Mouse (Mus musculus) liver, embryonic 14.5 days (tissue): ENCODE data around the gene Map3k10. TPM values are rescaled to one million over a fixed set of nuclear protein-coding genes. Genes with fewer than 3 reads are reported as not detected.
A peak's percentile ranks its signal among the peaks of the same experiment; 100 is the strongest.

Experiments
- ATAC-seq: fragments of 200-750 bp; cut with Nextera tagmentation; 2 replicates; pipeline ENCODE4 v1.8.0; 2017; ENCODE audit warnings: moderate number of reproducible peaks, mild to moderate bottlenecking, moderate library complexity; ENCODE audit not compliant: insufficient read depth
- DNase-seq, 3 experiments: peaks; one replicate each; pipeline ENCODE4 v3.0.0-alpha.2; 2012 to 2013; ENCODE audit warnings: low read depth in 3 of 3, low spot score in 3 of 3
- H3K27ac ChIP-seq: fragments of 300-500 bp; sonication (generic); 2 replicates; pipeline ENCODE4 v1.5.1; 2014; ENCODE audit warnings: moderate library complexity, mild to moderate bottlenecking, control low read depth, inconsistent platforms
- H3K27me3 ChIP-seq: fragments of 300-500 bp; sonication (generic); 2 replicates; pipeline ENCODE4 v1.6.1; 2014; ENCODE audit warnings: mild to moderate bottlenecking, low read length, moderate library complexity; ENCODE audit not compliant: control insufficient read depth, insufficient read depth
- H3K36me3 ChIP-seq: fragments of 300-500 bp; sonication (generic); replicated peaks from 2 replicates; pipeline ENCODE4 v1.6.1; 2014; ENCODE audit warnings: low read depth; ENCODE audit not compliant: control insufficient read depth, insufficient read depth
- H3K4me1 ChIP-seq, 2 experiments: fragments of 200-500 bp in 1 of 2; fragments of 300-500 bp in 1 of 2; sonication (generic) in 1 of 2; replicated peaks; 2 replicates each; pipeline ENCODE4 v1.6.1; 2012 to 2014; ENCODE audit warnings: antibody characterized with exemption in 1 of 2, inconsistent platforms in 1 of 2, low read length in 1 of 2; ENCODE audit not compliant: control insufficient read depth in 2 of 2, insufficient read depth in 2 of 2
- H3K4me2 ChIP-seq: fragments of 300-500 bp; sonication (generic); 2 replicates; pipeline ENCODE4 v1.6.1; 2014; ENCODE audit warnings: low read depth, mild to moderate bottlenecking, control low read depth, moderate library complexity
- H3K4me3 ChIP-seq, 2 experiments: fragments of 200-500 bp in 1 of 2; fragments of 300-500 bp in 1 of 2; sonication (generic) in 1 of 2; 2 replicates each; pipeline ENCODE4 v1.5.1; 2012 to 2014; ENCODE audit warnings: low read depth in 2 of 2, low read length in 2 of 2, mild to moderate bottlenecking in 2 of 2, control low read depth in 1 of 2, inconsistent platforms in 1 of 2, moderate library complexity in 1 of 2; ENCODE audit not compliant: insufficient read depth in 1 of 2
- H3K9ac ChIP-seq: fragments of 300-500 bp; sonication (generic); replicated peaks from 2 replicates; pipeline ENCODE4 v1.6.1; 2014; ENCODE audit warnings: mild to moderate bottlenecking, control low read depth, moderate library complexity
- H3K9me3 ChIP-seq: fragments of 300-500 bp; sonication (generic); 2 replicates; pipeline ENCODE4 v1.6.1; 2016; ENCODE audit warnings: low read length, mixed read lengths; ENCODE audit not compliant: control insufficient read depth
- CTCF ChIP-seq: IDR thresholded peaks from 2 replicates; pipeline ENCODE4 v1.5.1; 2016; ENCODE audit warnings: antibody characterized with exemption, low read depth, control low read depth
- EP300 ChIP-seq: IDR thresholded peaks from 2 replicates; pipeline ENCODE4 v1.6.1; 2016; ENCODE audit warnings: antibody characterized with exemption, low read depth
- WGBS: fragments of 180-500 bp; shearing (Covaris S2); extraction: QIAGEN DNeasy Blood & Tissue Kit; methylation state at CpG from one replicate; pipeline ENCODE4 v1.1.7; 2014; ENCODE audit not compliant: insufficient replicate concordance; 5-methylcytosine and 5-hydroxymethylcytosine counted together
- polyA plus RNA-seq, 2 experiments: library from polyadenylated mRNA; depleted of rRNA in 1 of 2; stranded (reverse) in 1 of 2; unstranded in 1 of 2; fragments of >200 nt; fragmentation: Nextera tagmentation in 1 of 2; extraction: Ambion mirVana in 1 of 2; gene quantifications; 2 replicates each; pipeline versions ENCODE4 v1.2.1 to v1.2.3; 2012 to 2014

The Map3k10 gene
- polyA plus RNA-seq, 2 experiments = 1.0 to 3.4 TPM

DNA sequence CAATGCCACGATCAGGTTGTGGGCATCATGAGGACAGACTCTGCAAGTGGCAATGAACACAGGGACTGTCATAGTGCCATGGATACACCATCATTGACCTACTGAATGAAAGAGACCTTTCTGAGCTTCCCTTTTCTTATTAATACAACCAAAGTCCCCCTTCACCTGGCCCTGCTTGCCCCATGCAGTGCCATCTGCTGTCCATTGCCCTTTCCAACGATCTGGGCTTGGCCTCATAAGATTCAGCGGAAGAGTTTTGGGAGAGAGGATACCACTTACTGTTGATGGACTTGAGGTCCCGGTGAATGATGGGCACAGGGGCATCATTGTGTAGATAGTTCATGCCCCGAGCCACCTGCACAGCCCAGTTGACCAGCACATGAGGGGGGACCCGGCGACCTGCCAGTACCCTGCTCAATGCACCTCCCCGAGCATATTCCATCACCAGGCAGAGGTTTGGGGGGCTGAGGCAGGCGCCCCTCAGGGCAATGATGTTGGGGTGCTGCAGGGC is 1.3 kb downstream of the Map3k10 start:
- ATAC-seq = no peak
- no peak for DNase-seq
- H3K4me3 ChIP-seq = peak overlapping the region; percentile 67 to 77; a peak in 3 of 4 replicates
- no peak overlapping the region; the same call in 1 of the 2 replicates for H3K9ac ChIP-seq
- WGBS = 41% methylated on average over 9 of the region's 9 CpGs
- H3K27ac ChIP-seq = no peak overlapping the region
- H3K36me3 ChIP-seq = no peaks in the 10 kb centered on the region
- no peaks in the 10 kb centered on the region for H3K9me3 ChIP-seq
- peaks cover 10% of the 10 kb centered on the region for H3K27me3 ChIP-seq
- TF ChIP-seq EP300 (no peak), CTCF (no peak)
- H3K4me2 ChIP-seq = peak overlapping the region; percentile 100
- H3K4me1 ChIP-seq = peaks cover 0 to 11% of the 10 kb centered on the region in 2 experiments; a peak in 2 of 4 replicates

DNA sequence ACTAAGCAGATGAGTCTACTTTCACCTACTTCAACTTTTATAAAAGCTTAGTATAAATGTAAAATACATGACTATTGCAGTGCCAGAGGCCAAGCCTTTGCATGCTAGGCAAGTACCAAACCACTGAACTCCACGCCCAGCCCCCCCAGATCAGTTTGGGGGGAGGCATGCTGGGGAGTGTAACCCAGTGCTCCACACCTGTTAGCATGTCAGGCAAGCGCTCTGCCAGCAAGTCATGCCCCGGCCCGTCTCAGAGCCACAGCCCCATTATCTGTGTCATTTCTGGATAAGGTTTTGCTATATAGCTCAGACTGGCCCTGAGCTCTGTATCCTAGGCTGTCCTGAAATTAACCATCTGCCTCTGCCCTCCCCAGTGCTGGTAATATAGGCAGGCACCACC is 12.4 kb downstream of the Map3k10 start:
- Histone ChIP-seq H3K27ac (no peak overlapping the region), H3K27me3 (peaks cover 17% of the 10 kb centered on the region), H3K4me3 (no peak overlapping the region), H3K4me2 (no peak overlapping the region), H3K36me3 (no peaks in the 10 kb centered on the region), H3K9me3 (no peaks in the 10 kb centered on the region), H3K4me1 (peaks cover 0 to 9% of the 10 kb centered on the region in 2 experiments; a peak in 3 of 4 replicates), H3K9ac (no peak overlapping the region)
- no peak for DNase-seq
- TF ChIP-seq EP300 (no peak), CTCF (no peak)
- no peak for ATAC-seq
- 63% methylated on average over 4 of the region's 4 CpGs for WGBS

DNA sequence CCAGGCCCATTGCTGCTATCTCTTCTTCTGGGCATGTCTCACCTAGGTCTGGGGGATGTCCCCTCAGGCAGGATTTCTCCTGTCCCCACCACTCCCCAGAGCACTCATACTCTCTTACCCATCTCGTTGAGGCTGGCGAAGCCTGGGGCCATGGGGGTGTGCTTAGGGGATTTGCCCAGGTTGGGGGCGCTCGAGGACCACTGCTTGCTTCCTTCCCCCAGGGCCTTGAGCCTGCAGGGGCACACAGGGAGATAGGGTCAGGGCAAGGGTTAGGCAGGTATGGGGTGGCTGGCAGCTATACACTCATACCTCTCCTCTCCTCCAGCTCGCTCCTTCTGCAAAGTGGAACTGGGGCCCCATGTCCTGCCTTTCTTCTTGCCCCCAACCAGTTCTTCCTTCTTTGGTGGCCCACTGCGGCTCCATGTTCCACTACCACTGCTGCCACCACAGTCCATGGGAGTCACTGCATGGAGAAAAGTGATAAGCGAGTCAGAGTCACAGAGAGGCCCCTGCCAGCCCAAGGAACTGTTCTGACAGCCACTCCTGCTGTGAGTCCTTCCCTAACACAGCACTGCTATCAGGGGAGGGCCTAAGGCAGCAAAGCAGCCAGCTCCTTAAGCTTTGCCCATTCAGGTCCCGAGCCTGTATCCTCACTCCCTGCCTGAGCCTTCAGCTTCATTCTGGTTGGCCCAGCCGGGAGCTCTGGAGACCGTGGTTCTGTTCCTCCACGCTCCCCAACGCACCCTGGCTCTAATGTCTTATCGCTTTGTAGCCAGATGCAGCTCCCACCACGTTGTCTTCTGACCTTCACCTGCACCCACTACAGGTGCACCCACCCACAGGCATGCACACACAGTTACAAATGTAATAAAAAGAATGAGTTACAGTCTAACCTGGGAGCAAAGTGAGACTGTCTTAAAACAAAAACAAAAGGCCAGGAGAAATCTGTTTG is 15.4 kb downstream of the Map3k10 start:
- ATAC-seq (peak; percentile 89), DNase-seq (peak in 1 of 3 experiments; percentile 28)
- TF ChIP-seq CTCF (peak; percentile 33), EP300 (no peak)
- H3K4me3 ChIP-seq = no peak overlapping the region
- 27% methylated on average over 14 of the region's 14 CpGs for WGBS
- peaks cover 0 to 9% of the 10 kb centered on the region in 2 experiments; a peak in 3 of 4 replicates for H3K4me1 ChIP-seq
- peak overlapping the region; percentile 33 for H3K4me2 ChIP-seq
- H3K9ac ChIP-seq = no peak overlapping the region
- H3K36me3 ChIP-seq = no peaks in the 10 kb centered on the region
- H3K27ac ChIP-seq = no peak overlapping the region
- H3K27me3 ChIP-seq = peaks cover 44% of the 10 kb centered on the region
- H3K9me3 ChIP-seq = no peaks in the 10 kb centered on the region

DNA sequence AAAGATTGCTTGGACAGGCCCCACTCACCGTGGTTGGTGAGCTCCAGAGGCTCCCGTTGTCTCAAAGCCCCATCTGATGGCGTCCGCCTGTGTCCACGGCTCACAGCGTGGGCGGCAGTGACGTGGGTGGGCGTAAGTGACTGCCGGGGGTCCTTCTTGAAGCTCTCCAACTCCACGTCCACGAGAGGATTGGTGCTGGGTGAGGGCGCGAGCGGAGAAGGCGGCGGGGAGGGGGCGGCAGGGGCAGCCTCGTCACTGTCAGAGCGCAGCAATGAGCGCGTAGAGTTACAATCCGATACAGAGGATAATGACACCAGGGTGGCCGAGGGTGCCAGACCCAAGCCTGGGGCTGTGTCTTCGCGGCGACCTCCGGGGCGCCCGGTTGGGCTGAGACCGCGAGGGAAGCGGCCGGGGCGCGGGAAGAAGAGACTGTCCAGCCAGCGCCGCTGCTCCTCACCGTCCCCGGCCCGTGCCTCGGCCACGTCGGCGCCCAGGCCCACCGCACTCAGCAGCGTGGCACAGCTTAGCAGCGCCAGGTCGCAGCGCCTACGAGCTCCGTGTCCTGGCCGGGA is 16.5 kb downstream of the Map3k10 start:
- WGBS = 25% methylated on average over 53 of the region's 53 CpGs
- Histone ChIP-seq H3K4me2 (no peak overlapping the region), H3K9me3 (no peaks in the 10 kb centered on the region), H3K27me3 (peaks cover 55% of the 10 kb centered on the region), H3K4me1 (peaks cover 0 to 9% of the 10 kb centered on the region in 2 experiments; a peak in 3 of 4 replicates), H3K9ac (no peak overlapping the region), H3K4me3 (no peak overlapping the region), H3K36me3 (no peaks in the 10 kb centered on the region), H3K27ac (no peak overlapping the region)
- DNase-seq = no peak
- no peak for ATAC-seq
- TF ChIP-seq EP300 (no peak), CTCF (no peak)

DNA sequence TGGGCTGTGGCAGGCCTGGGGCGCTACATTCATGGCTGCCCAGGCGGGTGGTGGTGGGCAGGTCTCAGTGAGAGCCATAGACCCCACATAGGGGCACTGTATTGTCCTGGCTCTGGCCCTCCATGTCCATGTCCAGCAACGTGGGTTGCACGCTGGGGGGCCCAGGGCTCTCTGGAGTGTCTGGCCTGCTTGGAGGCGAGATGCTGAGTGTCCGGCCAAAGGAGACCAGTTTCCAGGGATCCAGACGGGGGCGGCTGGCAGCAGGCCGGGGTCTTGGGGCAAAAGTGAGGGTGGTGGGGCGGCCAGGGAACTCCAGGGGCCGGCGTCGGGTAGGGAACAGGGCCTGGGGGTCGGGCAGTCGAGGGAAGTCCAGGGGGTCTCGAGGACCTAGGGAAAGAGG is 17.8 kb downstream of the Map3k10 start:
- no peak overlapping the region for H3K4me3 ChIP-seq
- no peak for TF ChIP-seq EP300
- TF ChIP-seq CTCF = no peak
- H3K27ac ChIP-seq = no peak overlapping the region
- H3K9ac ChIP-seq = no peak overlapping the region
- H3K4me1 ChIP-seq = peaks cover 0 to 9% of the 10 kb centered on the region in 2 experiments; a peak in 3 of 4 replicates
- H3K27me3 ChIP-seq = peaks cover 62% of the 10 kb centered on the region
- no peaks in the 10 kb centered on the region for H3K9me3 ChIP-seq
- no peak for ATAC-seq
- no peak overlapping the region for H3K4me2 ChIP-seq
- DNase-seq = no peak
- WGBS = 69% methylated on average over 16 of the region's 16 CpGs
- no peaks in the 10 kb centered on the region for H3K36me3 ChIP-seq
